Mouse (Mus musculus): ENCODE results near the gene Tnxb. TPM values are rescaled to one million over a fixed set of nuclear protein-coding genes. Genes with fewer than 3 reads are reported as not detected.
"Not testable (repeated sequence)": the region's sequence is repeated elsewhere in the genome, so short reads cannot be mapped to it uniquely, and the experiment has no call there.

Tnxb gene
- total RNA-seq, 2 experiments from 2014 or later: 12.1 to 12.3 TPM

DNA sequence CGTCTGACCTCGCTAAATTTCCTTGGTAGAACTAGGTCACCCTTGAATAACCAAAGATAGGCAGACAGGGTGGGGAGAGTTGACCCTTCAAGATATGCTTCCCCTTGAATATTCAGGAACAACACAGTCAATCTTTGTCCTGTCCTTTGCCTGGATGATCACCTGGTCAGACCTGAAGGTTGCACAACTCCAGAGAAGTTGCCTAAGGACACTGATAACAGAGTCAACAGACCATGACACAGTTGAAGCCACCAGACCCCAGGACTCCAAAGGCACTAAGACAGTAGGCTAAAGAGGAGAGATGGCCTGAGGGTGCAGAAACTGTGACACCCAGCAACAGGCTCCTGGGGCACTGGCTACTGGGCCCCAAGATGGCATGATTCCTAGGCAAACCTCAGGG is 57.6 kb downstream of the Tnxb start:
- DNase-seq (ENCODE audit: low spot score in 2 of 2): no peak

GRCm38 (mm10) chr17:34729155-34729554 is 58.8 kb downstream of the Tnxb start:
- DNase-seq (ENCODE audit: low spot score in 2 of 2): not testable (repeated sequence)

DNA sequence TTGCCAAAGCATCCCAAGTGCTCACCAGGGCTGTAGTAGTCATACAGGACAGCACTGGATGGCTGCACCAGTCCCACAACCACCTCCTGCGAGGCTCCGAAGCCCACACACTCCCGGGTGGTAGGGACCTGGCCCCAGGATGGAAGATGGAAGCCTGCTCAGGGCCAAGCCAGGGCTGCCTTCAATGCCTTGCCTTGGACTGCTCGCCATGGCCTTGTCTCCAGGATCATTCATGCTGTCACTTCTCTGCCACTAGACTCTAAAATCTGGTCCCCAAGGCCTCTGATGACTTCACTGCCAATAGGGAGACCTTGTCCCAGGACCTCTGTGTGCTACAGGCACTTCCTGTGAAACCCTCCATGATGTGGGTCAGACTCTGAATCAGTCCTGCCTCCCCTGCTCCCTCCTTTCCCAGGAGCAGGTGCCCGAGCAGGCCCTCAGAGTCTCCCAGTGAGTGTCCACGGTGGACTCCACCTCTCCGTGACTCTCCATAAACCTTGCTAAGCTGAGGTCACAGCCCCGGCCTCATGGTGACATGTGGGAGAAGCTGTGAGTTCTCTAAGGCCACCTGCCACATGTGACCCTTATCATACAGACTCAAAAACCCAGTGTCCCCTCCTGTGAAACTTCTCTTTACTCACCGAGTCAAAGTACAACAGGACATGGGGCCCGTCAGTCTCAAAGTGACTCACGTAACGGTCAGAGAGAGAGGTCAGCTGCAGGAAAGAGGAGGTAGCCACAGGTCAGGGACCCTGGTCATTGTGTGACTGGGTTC is 59.6 kb downstream of the Tnxb start:
- DNase-seq (ENCODE audit: low spot score in 2 of 2): not testable (repeated sequence)

- not testable (repeated sequence) for DNase-seq (ENCODE audit: low spot score in 2 of 2)
Measured at GRCm38 (mm10) chr17:34737466-34737865, 67.1 kb downstream of the Tnxb start.

DNA sequence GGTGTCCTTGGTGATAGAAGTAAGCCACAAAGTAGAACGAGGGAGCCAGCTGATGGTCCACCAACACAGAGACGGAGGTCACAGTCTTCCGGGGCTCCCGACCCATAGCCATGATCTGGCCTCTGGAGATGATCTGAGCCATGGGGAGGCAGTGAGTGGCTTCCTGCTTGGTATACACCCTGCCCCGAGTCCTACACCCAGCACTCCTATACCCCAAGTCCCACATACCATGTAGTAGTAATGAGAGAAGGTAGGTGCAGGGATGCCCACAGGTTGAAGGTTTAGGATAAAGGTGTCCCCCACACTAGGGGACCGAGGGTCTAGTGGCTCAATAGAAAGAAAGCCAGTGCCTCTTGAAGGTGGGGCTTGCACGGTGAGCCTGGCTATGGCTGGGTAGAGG is 69.4 kb downstream of the Tnxb start:
- not testable (repeated sequence) for DNase-seq (ENCODE audit: low spot score in 2 of 2)

- no peak for DNase-seq (ENCODE audit: low spot score in 2 of 2)
Measured at GRCm38 (mm10) chr17:34740280-34740679, 69.9 kb downstream of the Tnxb start.

DNA sequence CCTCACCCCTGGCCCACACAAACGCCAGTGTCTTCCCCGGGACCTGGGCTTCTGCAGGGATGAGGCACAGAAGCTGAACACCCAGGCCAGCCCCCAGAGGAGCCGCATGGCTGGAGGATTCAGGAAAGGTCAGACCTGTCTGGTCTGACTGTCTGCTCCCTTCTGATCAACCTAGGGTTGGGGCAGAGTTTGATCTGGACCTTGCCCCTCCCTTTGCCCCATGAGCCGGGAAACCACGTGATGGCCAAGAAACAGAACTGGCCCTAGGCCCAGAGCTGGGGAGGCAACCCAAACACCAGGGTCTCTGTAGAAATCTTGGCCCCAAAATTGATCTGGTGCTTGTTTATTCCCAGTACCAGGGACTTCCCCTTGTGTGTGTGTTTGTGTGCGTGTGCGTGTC is 73.4 kb downstream of the Tnxb start, which contains the start of gene C4b:
Gene C4b, minus strand, starts transcription at position 164 of the 400 bp plus-strand sequence.
- DNase-seq (ENCODE audit: low spot score in 2 of 2): peak in 1 of 2 experiments; percentile 40

DNA sequence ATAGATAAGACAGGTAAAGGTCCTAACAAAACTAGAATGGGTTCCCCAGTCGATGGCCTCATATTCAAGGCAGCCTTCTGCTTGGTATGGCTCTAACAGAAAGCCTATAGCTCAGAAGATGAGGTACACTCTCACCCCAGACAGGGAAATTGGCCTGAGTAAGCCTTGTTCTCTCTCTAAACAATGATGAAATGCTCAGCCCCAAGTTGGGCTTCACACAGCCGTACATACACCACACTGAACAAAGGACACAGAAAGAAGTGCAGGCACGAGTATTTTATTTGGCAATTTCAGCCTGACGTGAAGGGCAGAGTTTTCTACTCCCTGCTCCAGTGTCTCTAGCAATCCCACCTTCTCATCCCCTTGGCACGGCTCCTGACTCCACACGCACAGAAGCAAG is 73.9 kb downstream of the Tnxb start:
- DNase-seq (ENCODE audit: low spot score in 2 of 2): no peak

GRCm38 (mm10) chr17:34744611-34745010 is 74.3 kb downstream of the Tnxb start:
- DNase-seq (ENCODE audit: low spot score in 2 of 2): peak in 1 of 2 experiments; percentile 3

DNA sequence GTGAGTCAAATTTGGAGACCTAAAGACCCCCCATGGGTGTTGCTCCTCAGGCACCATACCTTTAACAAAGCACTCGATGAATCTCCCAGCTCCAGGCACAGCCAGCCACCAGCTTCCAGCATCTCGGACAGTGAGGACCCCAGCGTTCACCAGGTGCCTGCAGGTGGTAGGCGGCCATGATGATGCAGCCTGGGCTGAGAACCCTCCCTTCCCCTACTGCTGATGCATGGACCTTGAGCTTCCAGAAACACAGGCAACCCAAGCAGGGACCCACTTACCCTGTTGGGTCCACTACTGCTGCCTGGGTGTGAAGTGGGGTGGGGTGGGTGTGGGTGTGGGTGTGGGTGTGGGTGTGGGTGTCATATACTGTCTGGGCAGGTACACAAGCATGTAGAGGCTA is 74.8 kb downstream of the Tnxb start:
- DNase-seq (ENCODE audit: low spot score in 2 of 2): not testable (repeated sequence)

- no peak for DNase-seq (ENCODE audit: low spot score in 2 of 2)
Measured at GRCm38 (mm10) chr17:34746531-34746930, 76.2 kb downstream of the Tnxb start.

DNA sequence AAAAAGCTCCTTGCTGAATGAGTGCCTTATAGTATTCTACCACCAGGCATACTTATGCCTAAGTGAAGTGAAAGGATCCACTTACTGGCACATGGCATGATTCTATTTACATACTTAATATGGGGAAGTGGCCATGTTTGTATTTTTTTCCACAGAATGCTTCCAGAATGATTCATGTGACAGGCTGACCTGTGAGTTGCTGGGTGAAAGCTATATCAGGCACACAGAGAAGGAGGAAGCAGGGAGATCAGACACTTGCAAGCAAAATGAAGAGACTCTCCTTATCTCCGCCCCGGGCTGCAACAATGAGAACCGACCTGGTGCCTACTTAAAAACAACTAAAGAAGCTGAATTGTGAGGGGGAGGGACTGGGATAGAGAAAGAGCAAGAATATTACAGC is 91.1 kb downstream of the Tnxb start:
- DNase-seq (ENCODE audit: low spot score in 2 of 2): no peak

Other genes with a start within 250 kb of the Tnxb start
- not detected for gene Btnl4, start 193.2 kb upstream of the Tnxb start, total RNA-seq (2021)
- gene Btnl6, start 153.2 kb upstream of the Tnxb start, total RNA-seq (2021): not detected
- gene Notch4, start 106.3 kb upstream of the Tnxb start, total RNA-seq (2021): 1 to 10 TPM; 9.0 TPM
- gene Gpsm3, start 80.7 kb upstream of the Tnxb start, total RNA-seq (2021): 1 to 10 TPM; 1.8 to 2.2 TPM
- 10 to 100 TPM; 67.3 to 69.1 TPM for gene Pbx2, start 79.3 kb upstream of the Tnxb start, total RNA-seq (2021)
- under 1 TPM; 0.61 to 0.67 TPM for gene Ager, start 72.7 kb upstream of the Tnxb start, total RNA-seq (2021)
- 10 to 100 TPM; 81.8 to 81.9 TPM for gene Rnf5, start 66.8 kb upstream of the Tnxb start, total RNA-seq (2021)
- 100 to 1,000 TPM; 162 to 175 TPM for gene Agpat1, start 66.3 kb upstream of the Tnxb start, total RNA-seq (2021)
- gene Egfl8, start 54.6 kb upstream of the Tnxb start, total RNA-seq (2021): 1 to 10 TPM; 2.0 to 2.4 TPM
- 10 to 100 TPM; 47.9 to 49.3 TPM for gene Ppt2, start 42.0 kb upstream of the Tnxb start, total RNA-seq (2021)
- 100 to 1,000 TPM; 265 to 276 TPM for gene Prrt1, start 41.0 kb upstream of the Tnxb start, total RNA-seq (2021)
- 10 to 100 TPM; 16.6 to 18.0 TPM for gene Fkbpl, start 25.8 kb upstream of the Tnxb start, total RNA-seq (2021)
- gene Atf6b, start 23.4 kb upstream of the Tnxb start, total RNA-seq (2021): 10 to 100 TPM; 83.4 to 95.0 TPM
- 10 to 100 TPM; 71.3 to 73.0 TPM for gene C4b, start 73.3 kb downstream of the Tnxb start, total RNA-seq (2021)
- gene Cyp21a1, start 134.0 kb downstream of the Tnxb start, total RNA-seq (2021): under 1 TPM in 1 of 2 experiments, not detected in 1; 0.30 TPM
- 10 to 100 TPM; 50.8 to 53.8 TPM for gene Stk19, start 166.4 kb downstream of the Tnxb start, total RNA-seq (2021)
- 10 to 100 TPM; 36.6 to 40.8 TPM for gene Dxo, start 166.5 kb downstream of the Tnxb start, total RNA-seq (2021)
- 10 to 100 TPM; 70.1 to 74.2 TPM for gene Skiv2l, start 179.7 kb downstream of the Tnxb start, total RNA-seq (2021)
- gene Nelfe, start 179.9 kb downstream of the Tnxb start, total RNA-seq (2021): 10 to 100 TPM; 34.1 to 39.6 TPM
- not detected for gene Cfb, start 192.0 kb downstream of the Tnxb start, total RNA-seq (2021)
- 1 to 10 TPM; 8.6 to 8.8 TPM for gene Zbtb12, start 208.9 kb downstream of the Tnxb start, total RNA-seq (2021)
- under 1 TPM in 1 of 2 experiments, not detected in 1; 0.10 TPM for gene Gm20547, start 211.5 kb downstream of the Tnxb start, total RNA-seq (2021)
- gene C2, start 227.7 kb downstream of the Tnxb start, total RNA-seq (2021): 1 to 10 TPM in 1 of 2 experiments, under 1 TPM in 1; 0.89 to 3.1 TPM
- gene Ehmt2, start 227.9 kb downstream of the Tnxb start, total RNA-seq (2021): 100 to 1,000 TPM; 186 to 193 TPM
- gene Slc44a4, start 243.9 kb downstream of the Tnxb start, total RNA-seq (2021): under 1 TPM in 1 of 2 experiments, not detected in 1; 0.43 TPM